Mouse (Mus musculus) CD4-positive naive resting alpha-beta T cell, adult 76 days (primary cell): ENCODE measurements around the gene Slc35a5. TPM values are rescaled to one million over a fixed set of nuclear protein-coding genes. Genes with fewer than 3 reads are reported as not detected.

Source experiments
- total RNA-seq: library from RNA; stranded (reverse); gene quantifications from one replicate; pipeline ENCODE4 v1.2.4, GENCODE M21; 2023

Gene Slc35a5
- total RNA-seq = 17.5 TPM

DNA sequence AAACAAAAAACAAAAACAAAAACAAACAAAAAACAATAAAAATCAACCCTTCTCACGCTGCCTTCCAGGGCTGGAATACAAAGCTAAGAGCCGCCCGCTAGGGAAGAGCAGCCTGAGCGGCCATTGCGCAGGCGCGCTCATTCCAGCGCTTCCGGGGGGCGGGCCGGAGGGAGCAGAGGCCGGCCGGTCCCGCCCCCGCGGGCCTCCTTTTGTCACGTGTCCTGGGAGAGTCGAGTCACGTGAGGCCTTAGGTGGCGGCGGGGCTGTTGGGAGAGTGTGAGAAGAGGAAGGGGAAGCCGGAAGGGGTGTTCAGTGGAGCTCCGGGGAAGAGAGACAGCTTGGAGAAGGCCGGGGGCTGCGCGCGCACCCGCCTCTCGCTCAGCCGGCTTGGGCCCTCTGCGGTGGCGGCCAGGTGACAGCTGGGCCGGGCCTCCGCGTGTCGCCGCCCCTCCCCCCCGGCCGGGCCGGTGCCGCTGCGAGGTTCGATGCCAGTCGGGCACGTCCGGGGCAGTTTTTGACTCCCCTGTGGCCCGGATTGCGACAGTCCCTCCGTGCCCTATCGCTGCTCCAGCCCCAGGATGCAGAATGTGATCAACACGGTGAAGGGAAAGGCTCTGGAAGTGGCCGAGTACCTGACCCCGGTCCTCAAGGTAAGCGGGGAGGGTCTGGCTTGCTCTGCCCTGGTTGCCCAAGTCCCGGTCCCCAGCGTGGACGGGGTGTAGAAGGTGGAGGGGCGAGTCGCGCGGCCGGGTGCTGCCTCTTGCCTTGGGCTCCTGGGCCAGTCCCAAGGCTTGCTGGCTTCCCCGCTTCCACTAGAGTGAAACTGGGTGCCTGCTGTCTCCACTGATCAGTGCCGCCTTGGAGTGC, at the start of gene Slc35a5, which contains the start of gene Atg3:
Gene Slc35a5, minus strand, starts transcription at position 185 of the 867 bp plus-strand sequence.
Gene Atg3, plus strand, starts transcription at position 264 of the 867 bp plus-strand sequence.

DNA sequence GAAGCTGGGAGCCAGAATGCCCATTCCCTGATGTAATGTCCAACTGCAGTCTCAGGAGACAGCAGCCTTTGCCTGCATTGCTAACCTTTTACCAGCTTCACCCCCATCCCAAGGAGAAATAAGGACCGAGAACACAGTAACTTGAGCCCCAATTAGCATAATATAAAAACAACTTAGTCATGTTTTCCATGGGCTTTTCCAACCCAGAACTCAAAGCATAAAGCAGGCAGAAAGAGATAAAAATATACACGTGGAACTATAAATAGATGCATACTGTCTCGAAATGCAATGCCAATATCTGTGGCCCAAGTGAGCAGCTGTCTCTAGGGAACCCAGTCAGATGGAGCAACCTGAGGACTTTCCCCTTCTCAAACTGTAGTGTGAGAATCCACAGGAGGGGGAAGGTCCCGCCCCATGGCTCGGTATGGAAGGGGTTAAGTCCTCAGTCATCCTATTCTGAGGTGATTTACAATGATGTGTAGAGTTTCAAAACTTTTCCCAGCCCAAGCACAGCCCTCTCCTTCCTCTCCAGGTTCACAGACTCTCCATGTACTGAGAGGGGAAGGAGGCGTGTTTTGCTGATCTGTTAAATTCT, 65.3 kb downstream of the Slc35a5 start, which contains the start of gene Ccdc80:
Gene Ccdc80, plus strand, starts transcription at position 266 of the 595 bp plus-strand sequence.

Other genes starting within 250 kb of the Slc35a5 start
- 2.2 TPM for gene Cd200r3, start 215.0 kb downstream of the Slc35a5 start, total RNA-seq
- gene Ccdc80, start 65.3 kb downstream of the Slc35a5 start, total RNA-seq = not detected
- gene Atg3, start 79 bp upstream of the Slc35a5 start, total RNA-seq = 51.5 TPM
- 91.5 TPM for gene Btla, start 65.6 kb upstream of the Slc35a5 start, total RNA-seq